Mouse (Mus musculus): ENCODE results near the gene Frmd4b.

- TF ChIP-seq EP300 (IDR thresholded peaks at IDR 0.05; ENCODE audit: insufficient read depth, low read depth, low read length) = no peak
- no peak for TF ChIP-seq CTCF (IDR thresholded peaks at IDR 0.05)
- TF ChIP-seq POLR2A (IDR thresholded peaks at IDR 0.05; ENCODE audit: insufficient read depth, low read depth, low read length) = no peak
These were observed 48.8 kb downstream of the Frmd4b start for GRCm38 (mm10) chr6:97568538-97568937.
